Mouse (Mus musculus) megakaryocyte, embryonic 14.5 days (primary cell): ENCODE measurements around the gene Hexim2.

Experiments
- FLI1 ChIP-seq: IDR thresholded peaks from 2 replicates; pipeline ENCODE4 v1.6.1; 2012; ENCODE audit warnings: low read length, inconsistent platforms, mixed read lengths
- GATA1 ChIP-seq: IDR thresholded peaks from 3 replicates; pipeline ENCODE4 v1.6.1; 2012; ENCODE audit warnings: mixed read lengths, low read length, inconsistent platforms, borderline replicate concordance

DNA sequence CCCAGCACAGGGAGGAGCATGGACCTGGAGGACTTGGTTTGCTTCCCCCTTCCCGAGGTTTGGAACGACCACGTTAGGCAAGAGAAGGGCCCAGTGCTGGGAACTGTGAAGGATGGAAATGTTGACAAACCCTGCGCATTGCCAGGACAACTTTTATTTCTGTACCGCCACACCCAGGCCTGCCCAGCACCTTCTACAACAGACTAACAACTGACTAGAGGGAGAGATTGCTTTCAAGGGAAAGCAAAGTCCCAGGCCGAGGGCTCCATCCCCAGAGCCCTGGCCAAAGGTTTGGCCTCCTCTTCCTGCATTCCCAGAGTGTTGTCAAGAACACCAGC is 8.5 kb downstream of the Hexim2 start:
- no peak for TF ChIP-seq GATA1
- TF ChIP-seq FLI1, result no peak
